Mouse (Mus musculus) heart, embryonic 15.5 days (tissue): ENCODE measurements at regions not wholly inside any gene's neighbourhood (a gene's known extent, or its start where the extent isn't known, plus 50 kb on each side); places are given as distances from the start of the nearest gene placed in this dataset.
A peak's percentile ranks its signal among the peaks of the same experiment; 100 is the strongest.

ENCODE experiments used
- ATAC-seq: fragments of 200-750 bp; cut with Nextera tagmentation; replicated peaks from 2 replicates; pipeline ENCODE4 v1.8.0; 2017; ENCODE audit warnings: low read depth, moderate TSS enrichment; ENCODE audit not compliant: insufficient number of reproducible peaks, insufficient read depth, low FRiP score
- H3K27ac ChIP-seq: fragments of 300-500 bp; sonication (generic); 2 replicates; pipeline ENCODE4 v1.5.1; 2015; ENCODE audit warnings: mild to moderate bottlenecking, inconsistent platforms
- H3K27me3 ChIP-seq: fragments of 300-500 bp; sonication (generic); 2 replicates; pipeline ENCODE4 v1.6.1; 2015; ENCODE audit warnings: inconsistent platforms
- H3K36me3 ChIP-seq: fragments of 300-500 bp; sonication (generic); 2 replicates; pipeline ENCODE4 v1.6.1; 2015; ENCODE audit warnings: mild to moderate bottlenecking, inconsistent platforms
- H3K4me1 ChIP-seq: fragments of 300-500 bp; sonication (generic); replicated peaks from 2 replicates; pipeline ENCODE4 v1.6.1; 2015; ENCODE audit warnings: inconsistent platforms
- H3K4me2 ChIP-seq: fragments of 300-500 bp; sonication (generic); 2 replicates; pipeline ENCODE4 v1.6.1; 2015; ENCODE audit warnings: inconsistent platforms, mild to moderate bottlenecking, moderate library complexity
- H3K4me3 ChIP-seq: fragments of 300-500 bp; sonication (generic); 2 replicates; pipeline ENCODE4 v1.5.1; 2015; ENCODE audit warnings: mild to moderate bottlenecking, inconsistent platforms
- H3K9ac ChIP-seq: fragments of 300-500 bp; sonication (generic); 2 replicates; pipeline ENCODE4 v1.6.1; 2015; ENCODE audit warnings: mild to moderate bottlenecking, inconsistent platforms
- H3K9me3 ChIP-seq: fragments of 300-500 bp; sonication (generic); replicated peaks from 2 replicates; pipeline ENCODE4 v1.6.1; 2016; ENCODE audit warnings: inconsistent platforms
- WGBS: fragments of 180-500 bp; shearing (Covaris S2); methylation state at CpG from one replicate; pipeline ENCODE4 v1.1.7; 2015; ENCODE audit warnings: mixed read lengths; 5-methylcytosine and 5-hydroxymethylcytosine counted together

GRCm38 (mm10) chr1:4687605-4688004 is 120.1 kb upstream of the Gm37988 start:
- Histone ChIP-seq H3K4me1 (no peaks in the 10 kb centered on the region), H3K4me2 (no peak overlapping the region), H3K27me3 (no peaks in the 10 kb centered on the region), H3K9me3 (no peaks in the 10 kb centered on the region), H3K9ac (no peak overlapping the region), H3K36me3 (no peaks in the 10 kb centered on the region), H3K27ac (no peak overlapping the region), H3K4me3 (no peak overlapping the region)
- WGBS: 91% methylated on average over 9 of the region's 9 CpGs
- ATAC-seq: no peak

GRCm38 (mm10) chr1:4689096-4689495 is 118.6 kb upstream of the Gm37988 start:
- no peaks in the 10 kb centered on the region for H3K27me3 ChIP-seq
- 0 out of 2 replicates have a peak overlapping the region, but pooled peaks have one; percentile 26 for H3K9ac ChIP-seq
- WGBS: 13% methylated on average over 26 of the region's 26 CpGs
- 0 out of 2 replicates have a peak, but pooled peaks have one; percentile 31 for ATAC-seq
- no peaks in the 10 kb centered on the region for H3K9me3 ChIP-seq
- no peak overlapping the region for H3K27ac ChIP-seq
- no peaks in the 10 kb centered on the region for H3K4me1 ChIP-seq
- peak overlapping the region; percentile 37 for H3K4me3 ChIP-seq
- H3K36me3 ChIP-seq: no peaks in the 10 kb centered on the region
- H3K4me2 ChIP-seq: peak overlapping the region; percentile 62

GRCm38 (mm10) chr1:4703316-4703715 is 104.4 kb upstream of the Gm37988 start:
- whole genome bisulfite sequencing: 77% methylated on average over 3 of the region's 3 CpGs

GRCm38 (mm10) chr1:4706171-4706570 is 101.5 kb upstream of the Gm37988 start:
- H3K9ac ChIP-seq: no peak overlapping the region
- H3K36me3 ChIP-seq: no peaks in the 10 kb centered on the region
- no peak overlapping the region for H3K27ac ChIP-seq
- no peak for ATAC-seq
- no peaks in the 10 kb centered on the region for H3K4me1 ChIP-seq
- no peak overlapping the region for H3K4me3 ChIP-seq
- 46% methylated on average over 6 of the region's 6 CpGs for WGBS
- no peaks in the 10 kb centered on the region for H3K27me3 ChIP-seq
- no peak overlapping the region for H3K4me2 ChIP-seq
- no peaks in the 10 kb centered on the region for H3K9me3 ChIP-seq

More at GRCm38 (mm10) chr1:4703316-4703715, 104.4 kb upstream of the Gm37988 start:
- no peak overlapping the region for H3K4me2 ChIP-seq
- no peaks in the 10 kb centered on the region for H3K36me3 ChIP-seq
- H3K4me3 ChIP-seq: no peak overlapping the region
- ATAC-seq: no peak
- no peak overlapping the region for H3K27ac ChIP-seq
- no peaks in the 10 kb centered on the region for H3K9me3 ChIP-seq
- no peaks in the 10 kb centered on the region for H3K27me3 ChIP-seq
- H3K4me1 ChIP-seq: no peaks in the 10 kb centered on the region
- H3K9ac ChIP-seq: no peak overlapping the region

- H3K36me3 ChIP-seq: no peaks in the 10 kb centered on the region
- H3K4me1 ChIP-seq: no peaks in the 10 kb centered on the region
- WGBS: 78% methylated on average over 10 of the region's 10 CpGs
- ATAC-seq: no peak
- H3K4me2 ChIP-seq: no peak overlapping the region
- no peak overlapping the region for H3K4me3 ChIP-seq
- H3K27me3 ChIP-seq: no peaks in the 10 kb centered on the region
- no peaks in the 10 kb centered on the region for H3K9me3 ChIP-seq
- no peak overlapping the region for H3K9ac ChIP-seq
- H3K27ac ChIP-seq: no peak overlapping the region
Observed at GRCm38 (mm10) chr1:4722333-4722931, 85.3 kb upstream of the Gm37988 start.
